Mouse (Mus musculus) neural tube, embryonic 13.5 days (tissue): ENCODE results near the gene Kalrn. TPM values are rescaled to one million over a fixed set of nuclear protein-coding genes. Genes with fewer than 3 reads are reported as not detected.

Experiments used
- ATAC-seq: fragments of 200-750 bp; cut with Nextera tagmentation; 2 replicates; pipeline ENCODE4 v1.8.0; 2017; ENCODE audit warnings: low read depth, mild to moderate bottlenecking, moderate TSS enrichment, moderate library complexity
- H3K27ac ChIP-seq: fragments of 300-500 bp; sonication (generic); replicated peaks from 2 replicates; pipeline ENCODE4 v1.5.1; 2015; ENCODE audit warnings: moderate library complexity, mild to moderate bottlenecking, inconsistent platforms
- H3K27me3 ChIP-seq: fragments of 300-500 bp; sonication (generic); 2 replicates; pipeline ENCODE4 v1.6.1; 2015; ENCODE audit warnings: mild to moderate bottlenecking, inconsistent platforms
- H3K36me3 ChIP-seq: fragments of 300-500 bp; sonication (generic); 2 replicates; pipeline ENCODE4 v1.6.1; 2015; ENCODE audit warnings: mild to moderate bottlenecking, inconsistent platforms
- H3K4me1 ChIP-seq: fragments of 300-500 bp; sonication (generic); replicated peaks from 2 replicates; pipeline ENCODE4 v1.6.1; 2015; ENCODE audit warnings: inconsistent platforms
- H3K4me2 ChIP-seq: fragments of 300-500 bp; sonication (generic); 2 replicates; pipeline ENCODE4 v1.6.1; 2015; ENCODE audit warnings: inconsistent platforms, mild to moderate bottlenecking, moderate library complexity
- H3K4me3 ChIP-seq: fragments of 300-500 bp; sonication (generic); 2 replicates; pipeline ENCODE4 v1.5.1; 2015; ENCODE audit warnings: mild to moderate bottlenecking, inconsistent platforms
- H3K9ac ChIP-seq: fragments of 300-500 bp; sonication (generic); 2 replicates; pipeline ENCODE4 v1.6.1; 2015; ENCODE audit warnings: moderate library complexity, mild to moderate bottlenecking, inconsistent platforms
- H3K9me3 ChIP-seq: fragments of 300-500 bp; sonication (generic); 2 replicates; pipeline ENCODE4 v1.6.1; 2016; ENCODE audit warnings: inconsistent platforms
- WGBS: fragments of 180-500 bp; shearing (Covaris S2); methylation state at CpG from one replicate; pipeline ENCODE4 v1.1.7; 2015; 5-methylcytosine and 5-hydroxymethylcytosine counted together
- polyA plus RNA-seq: library from polyadenylated mRNA; unstranded; fragments of >200 nt; fragmentation: Nextera tagmentation; extraction: Ambion mirVana; gene quantifications from 2 replicates; pipeline ENCODE4 v1.2.1, GENCODE M21; 2015

Gene Kalrn
- polyA plus RNA-seq, 1 experiment from 2014 or later = 23.9 TPM

GRCm38 (mm10) chr16:34044539-34044938 lies 528.8 kb downstream of the Kalrn start:
- Histone ChIP-seq H3K9me3 (no peaks in the 10 kb centered on the region), H3K4me1 (no peaks in the 10 kb centered on the region), H3K4me3 (no peak overlapping the region), H3K27me3 (no peaks in the 10 kb centered on the region), H3K27ac (no peak overlapping the region), H3K4me2 (no peak overlapping the region), H3K9ac (no peak overlapping the region), H3K36me3 (peaks cover 42% of the 10 kb centered on the region)
- ATAC-seq = no peak
- 87% methylated on average over 8 of the region's 8 CpGs for WGBS

GRCm38 (mm10) chr16:34043048-34043795 lies 530.1 kb downstream of the Kalrn start:
- WGBS = 88% methylated on average over 6 of the region's 6 CpGs
- Histone ChIP-seq H3K4me3 (no peak overlapping the region), H3K9ac (no peak overlapping the region), H3K9me3 (no peaks in the 10 kb centered on the region), H3K27ac (no peak overlapping the region), H3K4me2 (no peak overlapping the region), H3K36me3 (peaks cover 44% of the 10 kb centered on the region), H3K4me1 (no peaks in the 10 kb centered on the region), H3K27me3 (no peaks in the 10 kb centered on the region)
- no peak for ATAC-seq

GRCm38 (mm10) chr16:34042586-34042985 lies 530.7 kb downstream of the Kalrn start:
- no peaks in the 10 kb centered on the region for H3K27me3 ChIP-seq
- no peak overlapping the region for H3K4me3 ChIP-seq
- peaks cover 50% of the 10 kb centered on the region for H3K36me3 ChIP-seq
- no peaks in the 10 kb centered on the region for H3K9me3 ChIP-seq
- ATAC-seq = no peak
- no peaks in the 10 kb centered on the region for H3K4me1 ChIP-seq
- WGBS = 94% methylated on average over 4 of the region's 4 CpGs
- no peak overlapping the region for H3K27ac ChIP-seq
- no peak overlapping the region for H3K4me2 ChIP-seq
- no peak overlapping the region for H3K9ac ChIP-seq

- no peak overlapping the region for H3K27ac ChIP-seq
- no peak overlapping the region for H3K9ac ChIP-seq
- H3K4me1 ChIP-seq = no peaks in the 10 kb centered on the region
- H3K4me2 ChIP-seq = no peak overlapping the region
- no peak for ATAC-seq
- H3K36me3 ChIP-seq = peaks cover 57% of the 10 kb centered on the region
- no peak overlapping the region for H3K4me3 ChIP-seq
- H3K27me3 ChIP-seq = no peaks in the 10 kb centered on the region
- 83% methylated on average over 6 of the region's 6 CpGs for WGBS
- no peaks in the 10 kb centered on the region for H3K9me3 ChIP-seq
Observed at GRCm38 (mm10) chr16:34040276-34040675, 533.1 kb downstream of the Kalrn start.

DNA sequence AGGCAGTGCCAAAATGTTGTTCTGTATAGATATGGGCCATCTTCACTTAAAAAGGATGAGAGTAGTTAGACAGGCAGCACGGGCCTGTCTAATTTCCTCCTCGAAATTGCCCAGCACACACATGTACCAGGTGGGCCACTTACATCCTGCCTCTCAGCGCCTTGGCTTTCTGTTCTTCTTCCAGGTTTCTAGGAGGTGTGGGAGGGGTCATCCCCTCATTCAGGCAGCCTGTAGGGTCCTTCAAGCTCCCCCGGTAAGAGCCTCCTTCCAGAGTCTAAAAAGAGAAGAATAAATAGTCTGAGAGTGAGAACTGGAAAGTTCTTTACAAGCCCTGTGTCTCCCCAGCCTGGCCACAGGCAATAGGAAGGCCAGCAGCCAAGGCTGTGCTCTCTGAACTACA lies 533.6 kb downstream of the Kalrn start:
- peaks cover 63% of the 10 kb centered on the region for H3K36me3 ChIP-seq
- H3K9ac ChIP-seq = no peak overlapping the region
- no peaks in the 10 kb centered on the region for H3K9me3 ChIP-seq
- ATAC-seq = no peak
- H3K4me1 ChIP-seq = no peaks in the 10 kb centered on the region
- 91% methylated on average over 4 of the region's 4 CpGs for WGBS
- no peak overlapping the region for H3K4me2 ChIP-seq
- no peaks in the 10 kb centered on the region for H3K27me3 ChIP-seq
- H3K27ac ChIP-seq = no peak overlapping the region
- H3K4me3 ChIP-seq = no peak overlapping the region

GRCm38 (mm10) chr16:34036327-34037047 lies 536.8 kb downstream of the Kalrn start:
- Histone ChIP-seq H3K4me3 (no peak overlapping the region), H3K36me3 (peaks cover 79% of the 10 kb centered on the region)
- no peak for ATAC-seq

DNA sequence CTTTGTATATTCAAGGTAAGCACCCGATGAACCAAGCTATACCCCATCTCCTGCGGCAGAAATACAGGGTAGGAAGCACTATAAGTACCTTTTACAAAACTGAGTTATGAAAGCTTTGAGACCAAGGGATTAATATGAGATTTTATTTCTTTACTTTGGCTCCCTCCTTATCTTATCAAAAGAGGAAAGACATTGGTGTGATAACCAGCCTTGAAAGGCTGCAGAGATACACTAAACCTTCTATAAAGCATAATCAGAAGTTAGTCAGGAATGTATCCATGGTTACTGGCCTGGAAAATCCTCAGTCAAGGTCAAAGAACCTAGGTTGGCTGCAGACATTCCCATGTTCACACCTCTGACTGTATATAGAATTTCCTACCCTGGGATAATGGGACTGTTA lies 537.6 kb downstream of the Kalrn start:
- WGBS = 94% methylated on average over 2 of the region's 2 CpGs
- H3K36me3 ChIP-seq = peaks cover 85% of the 10 kb centered on the region
- H3K4me1 ChIP-seq = no peaks in the 10 kb centered on the region

More at GRCm38 (mm10) chr16:34036327-34037047, 536.8 kb downstream of the Kalrn start:
- H3K27ac ChIP-seq = no peak overlapping the region
- no peak overlapping the region for H3K9ac ChIP-seq
- H3K9me3 ChIP-seq = no peaks in the 10 kb centered on the region
- H3K4me2 ChIP-seq = no peak overlapping the region
- 79% methylated on average over 10 of the region's 10 CpGs for WGBS
- H3K4me1 ChIP-seq = no peaks in the 10 kb centered on the region
- no peaks in the 10 kb centered on the region for H3K27me3 ChIP-seq

DNA sequence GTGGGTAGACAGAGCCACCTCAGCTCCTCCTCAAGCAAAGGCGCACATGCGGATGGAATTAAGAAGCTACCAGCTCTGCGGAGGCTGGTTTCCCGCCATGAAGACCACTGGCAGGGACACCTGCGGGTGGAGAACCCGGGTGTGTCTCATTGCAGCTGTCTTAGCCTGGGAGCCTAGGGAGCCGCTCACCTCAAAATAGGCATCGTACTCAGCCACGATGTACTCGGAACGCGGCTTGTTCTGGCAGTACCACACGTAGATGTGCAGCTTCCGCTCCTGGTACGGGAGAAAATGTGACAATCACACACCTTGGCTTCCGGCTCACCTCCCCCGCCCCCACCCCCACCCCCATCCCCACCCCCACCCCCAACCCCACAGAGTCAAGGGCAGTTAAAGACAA lies 539.1 kb downstream of the Kalrn start:
- no peaks in the 10 kb centered on the region for H3K27me3 ChIP-seq
- H3K9me3 ChIP-seq = no peaks in the 10 kb centered on the region
- no peak overlapping the region for H3K4me2 ChIP-seq
- peaks cover 80% of the 10 kb centered on the region for H3K36me3 ChIP-seq
- 92% methylated on average over 17 of the region's 17 CpGs for WGBS
- no peak overlapping the region for H3K9ac ChIP-seq
- no peaks in the 10 kb centered on the region for H3K4me1 ChIP-seq
- no peak overlapping the region for H3K27ac ChIP-seq
- no peak for ATAC-seq
- no peak overlapping the region for H3K4me3 ChIP-seq

More for the DNA sequence above, 537.6 kb downstream of the Kalrn start:
- ATAC-seq = no peak
- Histone ChIP-seq H3K9ac (no peak overlapping the region), H3K4me3 (no peak overlapping the region), H3K9me3 (no peaks in the 10 kb centered on the region), H3K27ac (no peak overlapping the region), H3K4me2 (no peak overlapping the region), H3K27me3 (no peaks in the 10 kb centered on the region)

DNA sequence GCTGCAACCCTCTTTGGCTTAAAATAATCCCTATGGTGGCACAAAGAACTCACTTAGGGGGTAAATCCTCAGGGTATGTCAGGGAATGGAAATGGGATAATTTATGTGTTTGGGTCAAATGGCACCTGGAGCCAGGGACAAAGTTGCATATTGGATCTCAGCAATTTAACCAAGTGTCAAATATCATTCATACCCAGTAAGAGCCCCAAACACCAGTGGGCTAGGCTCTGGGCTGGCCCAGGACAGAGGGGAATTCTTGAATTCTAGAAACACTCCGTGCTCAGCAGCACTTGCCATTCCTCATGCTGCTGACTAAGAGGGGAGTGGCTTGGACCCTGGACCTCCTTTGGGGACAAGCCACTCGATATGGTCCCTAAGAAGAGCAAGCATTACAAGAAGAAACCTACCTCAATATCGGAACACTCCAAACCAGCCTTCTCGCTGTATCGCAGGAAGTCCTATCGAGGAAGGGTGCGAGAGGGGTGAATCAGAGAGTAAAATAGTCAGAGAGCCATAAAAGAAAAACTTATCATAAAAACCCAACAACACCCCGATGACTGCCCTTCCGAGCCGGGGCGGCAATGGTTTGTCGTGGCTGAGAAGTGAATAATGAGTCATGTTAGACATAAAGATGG lies 541.2 kb downstream of the Kalrn start:
- Histone ChIP-seq H3K9me3 (no peaks in the 10 kb centered on the region), H3K27me3 (no peaks in the 10 kb centered on the region), H3K9ac (no peak overlapping the region), H3K4me1 (no peaks in the 10 kb centered on the region), H3K27ac (no peak overlapping the region), H3K4me3 (no peak overlapping the region), H3K36me3 (peaks cover 82% of the 10 kb centered on the region), H3K4me2 (no peak overlapping the region)
- ATAC-seq = no peak
- 92% methylated on average over 12 of the region's 12 CpGs for WGBS

- H3K9ac ChIP-seq = no peak overlapping the region
- H3K4me3 ChIP-seq = no peak overlapping the region
- no peak for ATAC-seq
- H3K4me2 ChIP-seq = no peak overlapping the region
- H3K27ac ChIP-seq = no peak overlapping the region
- H3K36me3 ChIP-seq = peaks cover 82% of the 10 kb centered on the region
- no peaks in the 10 kb centered on the region for H3K27me3 ChIP-seq
- WGBS = 90% methylated on average over 9 of the region's 9 CpGs
- H3K4me1 ChIP-seq = no peaks in the 10 kb centered on the region
- no peaks in the 10 kb centered on the region for H3K9me3 ChIP-seq
Observed at GRCm38 (mm10) chr16:34031565-34031964, 541.8 kb downstream of the Kalrn start.

GRCm38 (mm10) chr16:34030379-34030778 lies 543.0 kb downstream of the Kalrn start:
- no peaks in the 10 kb centered on the region for H3K4me1 ChIP-seq
- 78% methylated on average over 4 of the region's 4 CpGs for WGBS
- no peak overlapping the region for H3K4me3 ChIP-seq
- peaks cover 79% of the 10 kb centered on the region for H3K36me3 ChIP-seq
- no peak for ATAC-seq
- H3K4me2 ChIP-seq = no peak overlapping the region
- no peaks in the 10 kb centered on the region for H3K9me3 ChIP-seq
- no peak overlapping the region for H3K27ac ChIP-seq
- no peaks in the 10 kb centered on the region for H3K27me3 ChIP-seq
- H3K9ac ChIP-seq = no peak overlapping the region

DNA sequence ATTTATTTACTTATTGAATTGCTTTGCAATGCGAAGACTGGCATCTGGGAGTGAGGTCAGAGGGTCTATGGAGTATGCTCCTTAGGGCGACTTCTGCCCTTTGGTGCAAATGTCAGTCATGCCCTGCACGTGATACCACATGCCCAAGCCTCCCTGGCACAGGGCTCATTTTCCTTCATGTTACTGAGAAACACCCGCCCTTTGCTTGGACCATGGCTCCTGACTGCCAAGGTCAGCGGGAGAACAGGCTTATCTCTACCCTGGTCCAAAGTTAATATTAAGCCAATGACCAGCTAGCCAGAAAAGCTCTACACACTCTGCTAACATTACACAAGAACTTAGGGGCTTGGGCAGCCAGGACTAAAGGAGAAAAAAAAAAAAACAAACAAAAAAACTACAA lies 543.5 kb downstream of the Kalrn start:
- Histone ChIP-seq H3K27ac (no peak overlapping the region), H3K4me2 (no peak overlapping the region), H3K4me1 (no peaks in the 10 kb centered on the region), H3K9ac (no peak overlapping the region), H3K4me3 (no peak overlapping the region), H3K36me3 (peaks cover 73% of the 10 kb centered on the region), H3K9me3 (no peaks in the 10 kb centered on the region), H3K27me3 (no peaks in the 10 kb centered on the region)
- WGBS = 91% methylated on average over 5 of the region's 5 CpGs
- ATAC-seq = no peak
